Mouse (Mus musculus): ENCODE results near the gene Tcf3.

GRCm38 (mm10) chr10:80443575-80444278 is 10.3 kb upstream of the Tcf3 start:
- no peak for TF ChIP-seq CTCF (IDR thresholded peaks at IDR 0.05; ENCODE audit: low read depth, low read length)
- TF ChIP-seq POLR2A (IDR thresholded peaks at IDR 0.05; ENCODE audit: borderline replicate concordance, low read depth, low read length): no peak
